Mouse (Mus musculus): Measurements from ENCODE around the gene Prickle3. TPM values are rescaled to one million over a fixed set of nuclear protein-coding genes. Genes with fewer than 3 reads are reported as not detected.

Prickle3 gene
- total and polyA plus RNA-seq, 3 experiments = 10.0 to 46.0 (median 12.3) TPM

Other genes starting within 250 kb of the Prickle3 start
- gene Foxp3, start 83.6 kb upstream of the Prickle3 start, total RNA-seq (2021) = not detected
- gene Foxp3, start 83.6 kb upstream of the Prickle3 start, polyA plus RNA-seq (2012; rRNA removed) = 0.06 and 0.18 TPM in 2 replicates
- gene Ppp1r3f, start 83.0 kb upstream of the Prickle3 start, total RNA-seq (2021) = 1 to 10 TPM; 2.6 to 4.5 TPM
- gene Ppp1r3f, start 83.0 kb upstream of the Prickle3 start, polyA plus RNA-seq (2012; rRNA removed) = 5.0 and 6.2 TPM in 2 replicates
- gene Ccdc22, start 51.7 kb upstream of the Prickle3 start, total RNA-seq (2021) = 10 to 100 TPM; 21.3 to 22.4 TPM
- gene Ccdc22, start 51.7 kb upstream of the Prickle3 start, polyA plus RNA-seq (2012; rRNA removed) = 21.6 and 24.0 TPM in 2 replicates
- under 1 TPM in 1 of 2 experiments, not detected in 1; 0.07 TPM for gene Cacna1f, start 50.2 kb upstream of the Prickle3 start, total RNA-seq (2021)
- 0.06 TPM in 1 of 2 replicates, not detected in the other for gene Cacna1f, start 50.2 kb upstream of the Prickle3 start, polyA plus RNA-seq (2012; rRNA removed)
- 10 to 100 TPM; 34.3 to 81.7 TPM for gene Syp, start 18.8 kb upstream of the Prickle3 start, total RNA-seq (2021)
- 20.4 and 21.6 TPM in 2 replicates for gene Syp, start 18.8 kb upstream of the Prickle3 start, polyA plus RNA-seq (2012; rRNA removed)
- gene Plp2, start 14.1 kb downstream of the Prickle3 start, total RNA-seq (2021) = 10 to 100 TPM; 72.7 to 93.7 TPM
- 87.0 and 88.3 TPM in 2 replicates for gene Plp2, start 14.1 kb downstream of the Prickle3 start, polyA plus RNA-seq (2012; rRNA removed)
- gene Magix, start 24.0 kb downstream of the Prickle3 start, total RNA-seq (2021) = under 1 TPM; 0.35 to 0.76 TPM
- gene Magix, start 24.0 kb downstream of the Prickle3 start, polyA plus RNA-seq (2012; rRNA removed) = 0.77 and 2.5 TPM in 2 replicates
- gene Gpkow, start 39.9 kb downstream of the Prickle3 start, total RNA-seq (2021) = 10 to 100 TPM; 55.7 to 58.4 TPM
- 4.2 and 5.4 TPM in 2 replicates for gene Gpkow, start 39.9 kb downstream of the Prickle3 start, polyA plus RNA-seq (2012; rRNA removed)
- 10 to 100 TPM; 63.7 to 68.0 TPM for gene Wdr45, start 57.1 kb downstream of the Prickle3 start, total RNA-seq (2021)
- 51.1 and 51.5 TPM in 2 replicates for gene Wdr45, start 57.1 kb downstream of the Prickle3 start, polyA plus RNA-seq (2012; rRNA removed)
- gene Gm45208, start 65.0 kb downstream of the Prickle3 start, total RNA-seq (2021) = not detected
- 1.1 and 6.2 TPM in 2 replicates for gene Gm45208, start 65.0 kb downstream of the Prickle3 start, polyA plus RNA-seq (2012; rRNA removed)
- 10 to 100 TPM; 12.9 to 17.9 TPM for gene Praf2, start 71.2 kb downstream of the Prickle3 start, total RNA-seq (2021)
- gene Praf2, start 71.2 kb downstream of the Prickle3 start, polyA plus RNA-seq (2012; rRNA removed) = 37.3 and 55.0 TPM in 2 replicates
- 1 to 10 TPM; 2.9 to 3.7 TPM for gene Ccdc120, start 93.6 kb downstream of the Prickle3 start, total RNA-seq (2021)
- gene Ccdc120, start 93.6 kb downstream of the Prickle3 start, polyA plus RNA-seq (2012; rRNA removed) = 11.6 and 12.8 TPM in 2 replicates
- 10 to 100 TPM; 45.4 to 59.2 TPM for gene Tfe3, start 105.3 kb downstream of the Prickle3 start, total RNA-seq (2021)
- gene Tfe3, start 105.3 kb downstream of the Prickle3 start, polyA plus RNA-seq (2012; rRNA removed) = 40.7 and 41.3 TPM in 2 replicates
- gene Gripap1, start 132.5 kb downstream of the Prickle3 start, total RNA-seq (2021) = 10 to 100 TPM; 44.7 to 47.8 TPM
- 18.3 and 19.5 TPM in 2 replicates for gene Gripap1, start 132.5 kb downstream of the Prickle3 start, polyA plus RNA-seq (2012; rRNA removed)
- under 1 TPM; 0.86 to 0.92 TPM for gene Kcnd1, start 165.0 kb downstream of the Prickle3 start, total RNA-seq (2021)
- gene Kcnd1, start 165.0 kb downstream of the Prickle3 start, polyA plus RNA-seq (2012; rRNA removed) = 1.1 and 1.2 TPM in 2 replicates
- gene Otud5, start 184.1 kb downstream of the Prickle3 start, total RNA-seq (2021) = 10 to 100 TPM; 53.9 to 65.8 TPM
- gene Otud5, start 184.1 kb downstream of the Prickle3 start, polyA plus RNA-seq (2012; rRNA removed) = 34.5 and 51.6 TPM in 2 replicates
- 10 to 100 TPM in 1 of 2 experiments, 1 to 10 TPM in 1; 7.3 to 12.6 TPM for gene Pim2, start 221.0 kb downstream of the Prickle3 start, total RNA-seq (2021)
- 23.0 and 23.7 TPM in 2 replicates for gene Pim2, start 221.0 kb downstream of the Prickle3 start, polyA plus RNA-seq (2012; rRNA removed)
- gene Slc35a2, start 226.8 kb downstream of the Prickle3 start, total RNA-seq (2021) = 10 to 100 TPM; 39.6 to 75.3 TPM
- 158 and 186 TPM in 2 replicates for gene Slc35a2, start 226.8 kb downstream of the Prickle3 start, polyA plus RNA-seq (2012; rRNA removed)
- 100 to 1,000 TPM; 102 to 144 TPM for gene Pqbp1, start 242.0 kb downstream of the Prickle3 start, total RNA-seq (2021)
- 93.3 and 120 TPM in 2 replicates for gene Pqbp1, start 242.0 kb downstream of the Prickle3 start, polyA plus RNA-seq (2012; rRNA removed)
- gene Timm17b, start 242.1 kb downstream of the Prickle3 start, total RNA-seq (2021) = 100 to 1,000 TPM; 102 to 113 TPM
- 79.3 and 93.5 TPM in 2 replicates for gene Timm17b, start 242.1 kb downstream of the Prickle3 start, polyA plus RNA-seq (2012; rRNA removed)

Measured in adrenal gland, adult 2 months (tissue).